Mouse (Mus musculus) bone marrow macrophage, adult 2 months (primary cell): ENCODE data around the gene Rps8.

Source experiments
- CTCF ChIP-seq: IDR thresholded peaks from 2 replicates; pipeline ENCODE4 v1.5.1; 2012; ENCODE audit warnings: low read depth, mild to moderate bottlenecking, low read length, moderate library complexity
- POLR2A ChIP-seq: IDR thresholded peaks from 2 replicates; pipeline ENCODE4 v1.6.1; 2012; ENCODE audit warnings: mild to moderate bottlenecking, low read depth, low read length, borderline replicate concordance

DNA sequence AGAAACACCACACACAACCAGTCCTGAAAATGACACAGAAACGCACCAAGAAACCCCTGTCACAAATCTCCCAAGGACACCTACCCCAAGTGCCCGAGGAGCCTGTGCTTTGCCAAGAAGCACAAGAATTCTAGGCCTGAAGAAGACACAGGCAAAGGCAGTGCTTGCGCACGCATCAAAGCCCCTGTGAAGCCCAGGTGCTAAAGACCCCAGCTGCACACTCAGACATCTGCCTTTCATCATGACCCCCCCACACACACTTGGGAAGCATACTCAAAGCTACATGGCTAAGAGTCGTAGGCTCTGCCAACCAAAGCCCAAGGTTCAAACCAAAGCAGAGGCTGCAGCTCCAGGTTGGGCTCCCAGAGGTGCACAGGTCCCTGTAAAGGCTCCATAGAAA is 40.5 kb downstream of the Rps8 start:
- TF ChIP-seq CTCF, result no peak
- TF ChIP-seq POLR2A, result no peak
